Mouse (Mus musculus): ENCODE results near the gene Rps13.
"Not testable (repeated sequence)": the region's sequence is repeated elsewhere in the genome, so short reads cannot be mapped to it uniquely, and the experiment has no call there.

Gene Rps13

GRCm38 (mm10) chr7:116333713-116334668 lies at the start of gene Rps13:
Rps13 (minus strand) TSS chr7:116334195.
- DNase-seq = peak; percentile 99

GRCm38 (mm10) chr7:116379181-116379580 lies 45.2 kb upstream of the Rps13 start:
- DNase-seq = not testable (repeated sequence)

- DNase-seq = no peak
These were observed 40.3 kb upstream of the Rps13 start for GRCm38 (mm10) chr7:116374284-116374683.

GRCm38 (mm10) chr7:116336226-116336625 lies 2.2 kb upstream of the Rps13 start:
- DNase-seq = peak; percentile 84

GRCm38 (mm10) chr7:116335133-116335532 lies 1.1 kb upstream of the Rps13 start:
- DNase-seq = no peak

- no peak for DNase-seq
These were observed 659 bp upstream of the Rps13 start for GRCm38 (mm10) chr7:116334669-116335038.

GRCm38 (mm10) chr7:116331246-116331645 lies 2.7 kb downstream of the Rps13 start:
- DNase-seq = no peak

- no peak for DNase-seq
These were observed 4.1 kb downstream of the Rps13 start for GRCm38 (mm10) chr7:116329858-116330257.

- DNase-seq = no peak
These were observed 5.2 kb downstream of the Rps13 start for GRCm38 (mm10) chr7:116328777-116329176.

GRCm38 (mm10) chr7:116327901-116328300 lies 6.1 kb downstream of the Rps13 start:
- no peak for DNase-seq

GRCm38 (mm10) chr7:116323331-116323964 lies 10.5 kb downstream of the Rps13 start:
- peak; percentile 77 for DNase-seq

GRCm38 (mm10) chr7:116309456-116309855 lies 24.5 kb downstream of the Rps13 start:
- peak; percentile 70 for DNase-seq

GRCm38 (mm10) chr7:116308632-116308991 lies 25.4 kb downstream of the Rps13 start:
- DNase-seq = peak; percentile 61

GRCm38 (mm10) chr7:116307871-116308631 lies 25.9 kb downstream of the Rps13 start, which contains the start of gene Plekha7:
Plekha7 (minus strand) TSS chr7:116308376.
- peak; percentile 76 for DNase-seq

GRCm38 (mm10) chr7:116307099-116307870 lies 26.7 kb downstream of the Rps13 start:
- no peak for DNase-seq

GRCm38 (mm10) chr7:116306601-116307000 lies 27.4 kb downstream of the Rps13 start:
- DNase-seq = no peak

GRCm38 (mm10) chr7:116301661-116302311 lies 32.2 kb downstream of the Rps13 start:
- no peak for DNase-seq

- no peak for DNase-seq
These were observed 32.9 kb downstream of the Rps13 start for GRCm38 (mm10) chr7:116301144-116301543.

GRCm38 (mm10) chr7:116298851-116299250 lies 35.1 kb downstream of the Rps13 start:
- DNase-seq = no peak

GRCm38 (mm10) chr7:116298389-116298788 lies 35.6 kb downstream of the Rps13 start:
- DNase-seq = no peak

- peak; percentile 70 for DNase-seq
These were observed 39.0 kb downstream of the Rps13 start for GRCm38 (mm10) chr7:116294961-116295360.

- no peak for DNase-seq
These were observed 41.6 kb downstream of the Rps13 start for GRCm38 (mm10) chr7:116292377-116292776.

Data from thymus, postnatal 4 days (tissue).